Mouse (Mus musculus): ENCODE results near the gene Fam25c. TPM values are rescaled to one million over a fixed set of nuclear protein-coding genes. Genes with fewer than 3 reads are reported as not detected.
"Not testable (repeated sequence)": the region's sequence is repeated elsewhere in the genome, so short reads cannot be mapped to it uniquely, and the experiment has no call there.

Gene Fam25c
- total RNA-seq, 1 experiment from 2014 or later: not detected

GRCm38 (mm10) chr14:34345771-34346566 is 9.3 kb downstream of the Fam25c start:
- no peak for ATAC-seq (replicated peaks in 1 of 2; ENCODE audit: insufficient read depth in 1 of 2, low FRiP score in 2 of 2, low TSS enrichment in 1 of 2, low read depth in 1 of 2, poor library complexity in 2 of 2, severe bottlenecking in 2 of 2)

- ATAC-seq (replicated peaks in 1 of 2; ENCODE audit: insufficient read depth in 1 of 2, low FRiP score in 2 of 2, low TSS enrichment in 1 of 2, low read depth in 1 of 2, poor library complexity in 2 of 2, severe bottlenecking in 2 of 2): no peak
These were observed 10.9 kb downstream of the Fam25c start for GRCm38 (mm10) chr14:34344361-34344760.

GRCm38 (mm10) chr14:34343078-34343477 is 12.2 kb downstream of the Fam25c start:
- ATAC-seq (replicated peaks in 1 of 2; ENCODE audit: insufficient read depth in 1 of 2, low FRiP score in 2 of 2, low TSS enrichment in 1 of 2, low read depth in 1 of 2, poor library complexity in 2 of 2, severe bottlenecking in 2 of 2): no peak

- ATAC-seq (replicated peaks in 1 of 2; ENCODE audit: insufficient read depth in 1 of 2, low FRiP score in 2 of 2, low TSS enrichment in 1 of 2, low read depth in 1 of 2, poor library complexity in 2 of 2, severe bottlenecking in 2 of 2): no peak
These were observed 13.2 kb downstream of the Fam25c start for GRCm38 (mm10) chr14:34341993-34342392.

GRCm38 (mm10) chr14:34339446-34339845 is 15.8 kb downstream of the Fam25c start:
- no peak for ATAC-seq (replicated peaks in 1 of 2; ENCODE audit: insufficient read depth in 1 of 2, low FRiP score in 2 of 2, low TSS enrichment in 1 of 2, low read depth in 1 of 2, poor library complexity in 2 of 2, severe bottlenecking in 2 of 2)

DNA sequence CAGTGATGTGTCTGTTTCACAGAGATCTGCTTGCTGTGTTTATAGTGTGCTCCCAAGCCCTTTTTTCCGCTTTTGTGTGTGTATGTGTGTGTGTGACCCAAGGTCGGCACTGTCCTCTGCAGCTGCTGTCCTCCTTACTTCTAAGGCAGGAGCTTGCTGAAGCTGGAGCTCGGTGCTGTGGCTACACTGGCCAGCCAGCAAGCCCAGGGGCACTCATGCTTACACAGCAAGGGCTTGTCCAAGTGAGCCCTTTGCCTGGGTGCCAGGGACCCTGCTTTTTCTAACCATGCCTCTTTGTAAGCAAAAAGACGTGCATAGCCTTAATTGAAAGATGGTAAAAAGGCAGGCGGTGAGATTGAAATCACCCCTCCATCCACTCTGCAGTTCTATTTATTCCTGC is 22.8 kb downstream of the Fam25c start:
- ATAC-seq (replicated peaks in 1 of 2; ENCODE audit: insufficient read depth in 1 of 2, low FRiP score in 2 of 2, low TSS enrichment in 1 of 2, low read depth in 1 of 2, poor library complexity in 2 of 2, severe bottlenecking in 2 of 2): no peak

DNA sequence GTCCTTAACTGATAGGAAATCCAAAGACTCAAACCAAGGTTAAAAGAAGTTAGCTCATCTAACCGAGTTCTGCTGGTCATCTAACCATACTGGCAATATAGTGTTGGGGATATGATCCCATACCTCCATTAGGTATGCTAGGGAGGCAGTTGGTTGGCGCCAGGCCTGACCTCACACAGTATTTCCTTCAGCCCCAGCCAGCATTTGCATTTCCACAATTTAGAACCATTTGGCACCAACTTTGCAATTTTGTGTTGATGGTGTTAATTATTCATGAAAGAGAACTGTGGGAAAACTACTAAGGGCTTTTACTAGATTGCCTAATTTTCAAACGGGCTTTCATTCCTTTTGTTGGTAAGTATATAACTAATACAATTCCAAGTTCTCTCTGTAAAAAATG is 23.3 kb downstream of the Fam25c start:
- no peak for ATAC-seq (replicated peaks in 1 of 2; ENCODE audit: insufficient read depth in 1 of 2, low FRiP score in 2 of 2, low TSS enrichment in 1 of 2, low read depth in 1 of 2, poor library complexity in 2 of 2, severe bottlenecking in 2 of 2)

DNA sequence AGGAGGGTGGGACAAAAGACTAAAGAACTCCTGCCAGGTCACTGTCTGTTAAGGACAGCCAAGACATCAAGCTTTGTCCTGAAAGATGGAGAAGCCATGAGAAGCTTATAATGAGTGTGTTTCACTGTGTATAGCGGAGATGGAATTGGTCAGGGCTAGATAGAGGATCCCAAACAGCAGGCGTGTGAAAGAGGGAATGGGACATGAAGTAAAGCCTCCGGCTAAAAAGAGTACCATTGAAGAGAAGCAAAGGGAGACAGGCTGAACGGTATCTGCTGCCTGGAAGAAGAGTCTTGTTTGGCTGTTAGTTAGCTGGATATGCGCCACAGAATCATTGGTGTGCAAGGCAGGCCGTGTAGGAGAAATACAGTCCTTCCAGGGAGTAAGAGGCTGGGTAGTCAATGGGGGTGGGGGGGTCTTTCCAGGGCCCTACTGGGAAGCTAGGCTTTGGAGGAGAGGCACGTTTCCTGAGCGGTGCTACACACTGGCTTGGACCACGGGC is 24.5 kb downstream of the Fam25c start:
- no peak for ATAC-seq (replicated peaks in 1 of 2; ENCODE audit: insufficient read depth in 1 of 2, low FRiP score in 2 of 2, low TSS enrichment in 1 of 2, low read depth in 1 of 2, poor library complexity in 2 of 2, severe bottlenecking in 2 of 2)

DNA sequence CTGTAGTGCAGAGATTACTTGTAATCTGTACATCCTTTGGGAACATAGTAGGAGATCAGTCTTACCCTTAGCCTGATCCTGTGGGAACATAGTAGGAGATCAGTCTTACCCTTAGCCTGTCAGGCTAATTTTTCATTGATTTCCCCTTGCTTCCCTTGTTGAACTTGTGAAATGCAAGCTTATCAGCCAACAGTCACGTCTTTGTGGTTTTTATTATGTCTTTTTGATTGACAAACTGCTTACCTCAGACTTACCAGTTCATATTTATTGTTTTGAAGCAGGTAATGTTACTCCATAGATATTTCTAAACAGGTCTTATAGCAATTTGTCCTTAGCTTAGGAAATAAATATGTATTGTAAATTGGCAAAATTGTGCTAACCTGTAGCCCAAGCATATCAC is 27.6 kb downstream of the Fam25c start:
- no peak for ATAC-seq (replicated peaks in 1 of 2; ENCODE audit: insufficient read depth in 1 of 2, low FRiP score in 2 of 2, low TSS enrichment in 1 of 2, low read depth in 1 of 2, poor library complexity in 2 of 2, severe bottlenecking in 2 of 2)

DNA sequence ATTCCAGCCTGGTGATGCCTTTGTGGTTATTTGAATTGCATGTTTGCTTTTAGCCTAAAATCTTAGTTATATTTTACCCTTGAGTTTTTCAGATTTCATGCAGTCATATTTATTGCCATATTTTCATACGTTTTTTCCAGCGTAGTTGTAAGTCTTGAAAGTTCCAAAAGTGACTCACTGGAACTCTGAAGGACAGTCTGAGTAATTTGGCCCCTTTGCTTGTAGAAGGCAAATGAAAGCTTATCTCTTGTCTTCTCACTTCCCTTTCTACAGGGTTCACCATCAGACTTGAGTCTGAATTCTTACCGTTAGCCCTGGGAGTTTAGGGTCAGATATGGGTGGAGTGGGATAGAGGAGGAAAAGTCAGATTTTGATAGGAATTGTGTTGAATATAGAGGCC is 28.6 kb downstream of the Fam25c start:
- no peak for ATAC-seq (replicated peaks in 1 of 2; ENCODE audit: insufficient read depth in 1 of 2, low FRiP score in 2 of 2, low TSS enrichment in 1 of 2, low read depth in 1 of 2, poor library complexity in 2 of 2, severe bottlenecking in 2 of 2)

GRCm38 (mm10) chr14:34323576-34324085 is 31.6 kb downstream of the Fam25c start:
- ATAC-seq (replicated peaks in 1 of 2; ENCODE audit: insufficient read depth in 1 of 2, low FRiP score in 2 of 2, low TSS enrichment in 1 of 2, low read depth in 1 of 2, poor library complexity in 2 of 2, severe bottlenecking in 2 of 2): no peak

DNA sequence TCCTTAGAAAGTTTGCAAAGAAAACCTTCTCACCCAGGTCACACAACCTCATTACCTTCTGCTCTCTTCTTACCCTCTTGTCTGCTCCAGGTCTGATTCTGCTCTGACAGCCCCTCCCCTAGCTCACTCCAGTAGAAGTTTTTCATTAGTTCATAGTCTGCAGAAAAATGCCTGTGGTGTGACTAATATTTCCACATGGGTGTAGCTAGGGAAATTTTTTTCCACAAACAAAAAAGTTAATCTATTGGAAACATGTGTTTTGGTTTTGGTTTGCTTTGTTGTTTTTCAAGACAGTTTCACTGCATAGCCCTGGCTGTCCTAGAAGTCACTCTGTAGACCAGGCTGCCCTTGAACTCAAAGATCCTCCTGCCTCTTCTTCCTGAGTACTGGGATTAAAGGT is 37.1 kb downstream of the Fam25c start:
- ATAC-seq (replicated peaks in 1 of 2; ENCODE audit: insufficient read depth in 1 of 2, low FRiP score in 2 of 2, low TSS enrichment in 1 of 2, low read depth in 1 of 2, poor library complexity in 2 of 2, severe bottlenecking in 2 of 2): no peak

DNA sequence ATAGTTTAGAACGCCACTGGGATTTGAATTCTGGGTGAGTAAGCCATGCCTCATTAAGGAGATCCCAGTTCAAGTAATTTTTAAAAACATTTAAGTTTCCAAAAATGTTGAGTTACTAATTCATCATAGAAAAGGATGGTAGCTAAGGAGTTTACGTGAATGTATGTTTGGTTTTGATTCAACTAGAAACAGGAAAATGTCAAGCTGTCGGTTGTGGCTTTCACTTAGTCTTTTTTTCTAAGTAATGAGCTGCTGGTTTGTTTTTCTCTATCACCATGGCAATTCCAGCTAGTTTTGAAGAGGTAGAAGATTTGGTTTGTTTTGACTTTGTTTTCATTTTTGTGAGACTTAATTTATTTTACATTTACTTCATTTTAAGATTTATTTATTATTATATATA is 37.8 kb downstream of the Fam25c start:
- ATAC-seq (replicated peaks in 1 of 2; ENCODE audit: insufficient read depth in 1 of 2, low FRiP score in 2 of 2, low TSS enrichment in 1 of 2, low read depth in 1 of 2, poor library complexity in 2 of 2, severe bottlenecking in 2 of 2): no peak

DNA sequence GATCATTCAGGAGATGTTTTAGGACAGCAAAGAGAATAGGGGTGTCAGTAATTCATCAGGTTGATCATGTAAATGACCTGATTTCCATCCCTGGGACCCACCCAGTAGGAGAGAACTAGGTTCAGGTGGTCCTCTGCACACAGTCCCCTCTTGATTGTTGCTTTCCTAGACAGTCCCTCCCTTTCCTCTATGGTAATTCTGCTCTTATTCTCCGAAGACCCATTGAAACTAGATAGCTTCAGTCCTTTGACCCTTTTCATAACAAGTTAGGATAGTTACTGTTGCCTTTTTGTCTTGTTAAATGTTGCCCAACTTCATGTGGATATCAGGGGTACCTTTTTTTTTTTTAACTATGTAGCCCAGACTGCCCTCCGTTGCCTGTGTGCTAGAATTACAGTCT is 38.9 kb downstream of the Fam25c start:
- no peak for ATAC-seq (replicated peaks in 1 of 2; ENCODE audit: insufficient read depth in 1 of 2, low FRiP score in 2 of 2, low TSS enrichment in 1 of 2, low read depth in 1 of 2, poor library complexity in 2 of 2, severe bottlenecking in 2 of 2)

- ATAC-seq (replicated peaks in 1 of 2; ENCODE audit: insufficient read depth in 1 of 2, low FRiP score in 2 of 2, low TSS enrichment in 1 of 2, low read depth in 1 of 2, poor library complexity in 2 of 2, severe bottlenecking in 2 of 2): no peak
These were observed 40.4 kb downstream of the Fam25c start for GRCm38 (mm10) chr14:34314796-34315195.

- not testable (repeated sequence) for ATAC-seq (replicated peaks in 1 of 2; ENCODE audit: insufficient read depth in 1 of 2, low FRiP score in 2 of 2, low TSS enrichment in 1 of 2, low read depth in 1 of 2, poor library complexity in 2 of 2, severe bottlenecking in 2 of 2)
These were observed 40.9 kb downstream of the Fam25c start for GRCm38 (mm10) chr14:34314383-34314782.

DNA sequence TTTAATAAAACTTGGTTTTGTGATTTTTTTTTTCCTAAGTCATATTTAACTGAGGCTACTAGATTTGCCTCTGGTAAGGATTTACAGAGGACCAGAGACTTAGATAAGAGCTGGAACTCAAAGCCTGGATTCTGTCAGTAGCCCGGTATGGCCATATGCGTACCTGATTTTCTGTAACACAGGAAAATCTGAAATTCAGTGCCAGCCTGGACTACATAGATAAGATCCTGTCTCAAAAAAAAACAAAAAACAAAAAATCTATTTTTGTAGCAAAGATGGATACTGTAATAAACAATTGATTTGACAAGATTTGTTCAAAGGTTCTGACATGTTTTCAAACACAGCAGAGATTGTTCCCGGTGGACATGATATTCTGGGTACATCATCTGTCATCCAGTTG is 41.6 kb downstream of the Fam25c start:
- no peak for ATAC-seq (replicated peaks in 1 of 2; ENCODE audit: insufficient read depth in 1 of 2, low FRiP score in 2 of 2, low TSS enrichment in 1 of 2, low read depth in 1 of 2, poor library complexity in 2 of 2, severe bottlenecking in 2 of 2)

GRCm38 (mm10) chr14:34312339-34313048 is 42.7 kb downstream of the Fam25c start:
- ATAC-seq (replicated peaks in 1 of 2; ENCODE audit: insufficient read depth in 1 of 2, low FRiP score in 2 of 2, low TSS enrichment in 1 of 2, low read depth in 1 of 2, poor library complexity in 2 of 2, severe bottlenecking in 2 of 2): no peak

All from hematopoietic stem cell, adult 5-6 weeks (primary cell).